Mouse (Mus musculus) stomach, embryonic 14.5 days (tissue): ENCODE measurements around the gene Tomm40. TPM values are rescaled to one million over a fixed set of nuclear protein-coding genes. Genes with fewer than 3 reads are reported as not detected.

Experiments
- ATAC-seq: fragments of 200-750 bp; cut with Nextera tagmentation; 2 replicates; pipeline ENCODE4 v1.8.0; 2017; ENCODE audit warnings: low read depth, moderate TSS enrichment; ENCODE audit not compliant: insufficient number of reproducible peaks, insufficient read depth, low FRiP score
- H3K27ac ChIP-seq: fragments of 300-500 bp; sonication (generic); 2 replicates; pipeline ENCODE4 v1.5.1; 2014; ENCODE audit warnings: mild to moderate bottlenecking, low read length, moderate library complexity, mixed read lengths
- H3K27me3 ChIP-seq: fragments of 300-500 bp; sonication (generic); 2 replicates; pipeline ENCODE4 v1.6.1; 2014; ENCODE audit warnings: low read length, control low read depth, mixed read lengths; ENCODE audit not compliant: control insufficient read depth, insufficient read depth
- H3K36me3 ChIP-seq: fragments of 300-500 bp; sonication (generic); 2 replicates; pipeline ENCODE4 v1.6.1; 2014; ENCODE audit warnings: mild to moderate bottlenecking, control low read depth, low read length, moderate library complexity, mixed read lengths; ENCODE audit not compliant: control insufficient read depth, insufficient read depth
- H3K4me1 ChIP-seq: fragments of 300-500 bp; sonication (generic); 2 replicates; pipeline ENCODE4 v1.6.1; 2014; ENCODE audit warnings: low read length, control low read depth, mixed read lengths; ENCODE audit not compliant: control insufficient read depth, insufficient read depth
- H3K4me2 ChIP-seq: fragments of 300-500 bp; sonication (generic); replicated peaks from 2 replicates; pipeline ENCODE4 v1.6.1; 2014; ENCODE audit warnings: low read depth, low read length, control low read depth
- H3K4me3 ChIP-seq: fragments of 300-500 bp; sonication (generic); 2 replicates; pipeline ENCODE4 v1.5.1; 2014; ENCODE audit warnings: low read depth, low read length, control low read depth
- H3K9ac ChIP-seq: fragments of 300-500 bp; sonication (generic); replicated peaks from 2 replicates; pipeline ENCODE4 v1.6.1; 2014; ENCODE audit warnings: low read depth, mild to moderate bottlenecking, control low read depth, low read length, moderate library complexity, mixed read lengths
- H3K9me3 ChIP-seq: fragments of 300-500 bp; sonication (generic); 2 replicates; pipeline ENCODE4 v1.6.1; 2016; ENCODE audit warnings: low read depth, low read length, control low read depth; ENCODE audit not compliant: control insufficient read depth
- WGBS: fragments of 180-500 bp; shearing (Covaris S2); extraction: QIAGEN DNeasy Blood & Tissue Kit; methylation state at CpG from one replicate; pipeline ENCODE4 v1.1.7; 2014; 5-methylcytosine and 5-hydroxymethylcytosine counted together
- polyA plus RNA-seq: library from polyadenylated mRNA; unstranded; fragments of >200 nt; fragmentation: Nextera tagmentation; extraction: Ambion mirVana; gene quantifications from 2 replicates; pipeline ENCODE4 v1.2.1, GENCODE M21; 2014

Gene Tomm40
- polyA plus RNA-seq, result 91.2 and 108 TPM in 2 replicates

GRCm38 (mm10) chr7:19715239-19716054 lies at the start of gene Tomm40:
TSS of gene Tomm40 (minus strand) at chr7:19715438.
- Histone ChIP-seq H3K4me2 (peak within 1 kb of the TSS; percentile 89), H3K36me3 (peaks cover 43% of the 10 kb centered on the region), H3K27ac (peak within 1 kb of the TSS; percentile 77), H3K9me3 (no peaks in the 10 kb centered on the region), H3K27me3 (no peaks in the 10 kb centered on the region), H3K4me1 (peaks cover 14% of the 10 kb centered on the region), H3K4me3 (peak within 1 kb of the TSS; percentile 99), H3K9ac (peak within 1 kb of the TSS; percentile 94)
- under 1% methylated on average over 58 of the region's 59 CpGs for WGBS
- ATAC-seq, result peak; percentile 98

- ATAC-seq, result no peak
- WGBS, result 87% methylated on average over 8 of the region's 9 CpGs
- H3K27me3 ChIP-seq, result no peaks in the 10 kb centered on the region
- peaks cover 18% of the 10 kb centered on the region for H3K4me1 ChIP-seq
- H3K9me3 ChIP-seq, result no peaks in the 10 kb centered on the region
- no peak overlapping the region for H3K4me3 ChIP-seq
- peaks cover 23% of the 10 kb centered on the region for H3K36me3 ChIP-seq
- H3K9ac ChIP-seq, result no peak overlapping the region
- H3K4me2 ChIP-seq, result no peak overlapping the region
- H3K27ac ChIP-seq, result no peak overlapping the region
Measured at GRCm38 (mm10) chr7:19764581-19764980, 49.3 kb upstream of the Tomm40 start.

GRCm38 (mm10) chr7:19763829-19764477 lies 48.7 kb upstream of the Tomm40 start:
- WGBS, result 86% methylated on average over 13 of the region's 13 CpGs
- Histone ChIP-seq H3K27me3 (no peaks in the 10 kb centered on the region), H3K9me3 (no peaks in the 10 kb centered on the region), H3K4me3 (no peak overlapping the region), H3K27ac (no peak overlapping the region), H3K4me2 (no peak overlapping the region), H3K36me3 (peaks cover 23% of the 10 kb centered on the region), H3K4me1 (peaks cover 13% of the 10 kb centered on the region), H3K9ac (no peak overlapping the region)
- ATAC-seq, result no peak

- Histone ChIP-seq H3K4me2 (no peak overlapping the region), H3K9ac (no peak overlapping the region), H3K9me3 (no peaks in the 10 kb centered on the region), H3K4me1 (peaks cover 5% of the 10 kb centered on the region; the same call in 1 of the 2 replicates), H3K36me3 (peaks cover 27% of the 10 kb centered on the region), H3K27me3 (no peaks in the 10 kb centered on the region), H3K27ac (no peak overlapping the region), H3K4me3 (no peak overlapping the region)
- WGBS, result 50% methylated on average over 11 of the region's 11 CpGs
- no peak for ATAC-seq
Measured at GRCm38 (mm10) chr7:19762283-19762682, 47.0 kb upstream of the Tomm40 start.

- Histone ChIP-seq H3K9ac (no peak overlapping the region), H3K4me2 (no peak overlapping the region), H3K9me3 (no peaks in the 10 kb centered on the region), H3K27me3 (no peaks in the 10 kb centered on the region), H3K4me3 (no peak overlapping the region), H3K4me1 (peaks cover 10% of the 10 kb centered on the region; the same call in 1 of the 2 replicates), H3K27ac (no peak overlapping the region), H3K36me3 (peaks cover 17% of the 10 kb centered on the region)
- WGBS, result 91% methylated on average over 13 of the region's 13 CpGs
- no peak for ATAC-seq
Measured at GRCm38 (mm10) chr7:19760021-19760420, 44.8 kb upstream of the Tomm40 start.

- H3K36me3 ChIP-seq, result peaks cover 8% of the 10 kb centered on the region
- ATAC-seq, result no peak
- peaks cover 12% of the 10 kb centered on the region; the same call in 1 of the 2 replicates for H3K4me1 ChIP-seq
- H3K9ac ChIP-seq, result no peak overlapping the region
- no peak overlapping the region for H3K4me3 ChIP-seq
- H3K27me3 ChIP-seq, result no peaks in the 10 kb centered on the region
- H3K4me2 ChIP-seq, result no peak overlapping the region
- 91% methylated on average over 13 of the region's 13 CpGs for WGBS
- no peaks in the 10 kb centered on the region for H3K9me3 ChIP-seq
- H3K27ac ChIP-seq, result no peak overlapping the region
Measured at GRCm38 (mm10) chr7:19758623-19759022, 43.4 kb upstream of the Tomm40 start.

GRCm38 (mm10) chr7:19755851-19756786 lies 40.9 kb upstream of the Tomm40 start:
- no peaks in the 10 kb centered on the region for H3K9me3 ChIP-seq
- H3K27ac ChIP-seq, result peak overlapping the region; percentile 81
- peak; percentile 72 for ATAC-seq
- peaks cover 7% of the 10 kb centered on the region for H3K36me3 ChIP-seq
- H3K4me1 ChIP-seq, result peaks cover 8% of the 10 kb centered on the region; the same call in 1 of the 2 replicates
- 61% methylated on average over 23 of the region's 24 CpGs for WGBS
- no peaks in the 10 kb centered on the region for H3K27me3 ChIP-seq
- H3K4me3 ChIP-seq, result no peak overlapping the region
- H3K4me2 ChIP-seq, result no peak overlapping the region
- H3K9ac ChIP-seq, result 0 out of 2 replicates have a peak overlapping the region, but pooled peaks have one; percentile 3

GRCm38 (mm10) chr7:19755008-19755407 lies 39.8 kb upstream of the Tomm40 start:
- Histone ChIP-seq H3K36me3 (peaks cover 4% of the 10 kb centered on the region; the same call in 1 of the 2 replicates), H3K9ac (no peak overlapping the region), H3K27me3 (no peaks in the 10 kb centered on the region), H3K4me3 (no peak overlapping the region), H3K27ac (peak overlapping the region; percentile 81), H3K4me1 (peaks cover 15% of the 10 kb centered on the region; the same call in 1 of the 2 replicates), H3K9me3 (no peaks in the 10 kb centered on the region), H3K4me2 (no peak overlapping the region)
- WGBS, result 91% methylated on average over 2 of the region's 2 CpGs
- ATAC-seq, result no peak
